Mouse (Mus musculus) neural tube, embryonic 11.5 days (tissue): ENCODE data around the gene Tecpr2. TPM values are rescaled to one million over a fixed set of nuclear protein-coding genes. Genes with fewer than 3 reads are reported as not detected.

ENCODE experiments used
- ATAC-seq: fragments of 200-750 bp; cut with Nextera tagmentation; 2 replicates; pipeline ENCODE4 v1.8.0; 2017; ENCODE audit warnings: moderate number of reproducible peaks, mild to moderate bottlenecking, moderate TSS enrichment, moderate library complexity; ENCODE audit not compliant: insufficient read depth, low FRiP score, low TSS enrichment
- DNase-seq: peaks from one replicate; pipeline ENCODE4 v3.0.0-alpha.2; 2015; ENCODE audit warnings: low spot score
- H3K27ac ChIP-seq: fragments of 300-500 bp; sonication (generic); 2 replicates; pipeline ENCODE4 v1.5.1; 2014; ENCODE audit warnings: low read depth, mild to moderate bottlenecking, low read length
- H3K27me3 ChIP-seq: fragments of 300-500 bp; sonication (generic); 2 replicates; pipeline ENCODE4 v1.6.1; 2014; ENCODE audit warnings: mild to moderate bottlenecking, low read length, mixed read lengths; ENCODE audit not compliant: control insufficient read depth, insufficient read depth
- H3K36me3 ChIP-seq: fragments of 300-500 bp; sonication (generic); 2 replicates; pipeline ENCODE4 v1.6.1; 2014; ENCODE audit warnings: mild to moderate bottlenecking, low read length, moderate library complexity, mixed read lengths; ENCODE audit not compliant: control insufficient read depth, insufficient read depth
- H3K4me1 ChIP-seq: fragments of 300-500 bp; sonication (generic); 2 replicates; pipeline ENCODE4 v1.6.1; 2014; ENCODE audit warnings: low read length, mixed read lengths; ENCODE audit not compliant: control insufficient read depth, insufficient read depth
- H3K4me2 ChIP-seq: fragments of 300-500 bp; sonication (generic); 2 replicates; pipeline ENCODE4 v1.6.1; 2014; ENCODE audit warnings: low read depth, mild to moderate bottlenecking, moderate library complexity
- H3K4me3 ChIP-seq: fragments of 300-500 bp; sonication (generic); 2 replicates; pipeline ENCODE4 v1.5.1; 2014; ENCODE audit warnings: low read depth, low read length
- H3K9ac ChIP-seq: fragments of 300-500 bp; sonication (generic); 2 replicates; pipeline ENCODE4 v1.6.1; 2014; ENCODE audit warnings: mild to moderate bottlenecking, low read length
- H3K9me3 ChIP-seq: fragments of 300-500 bp; sonication (generic); 2 replicates; pipeline ENCODE4 v1.6.1; 2016; ENCODE audit warnings: low read length; ENCODE audit not compliant: control insufficient read depth
- WGBS: fragments of 180-500 bp; shearing (Covaris S2); extraction: QIAGEN DNeasy Blood & Tissue Kit; methylation state at CpG from one replicate; pipeline ENCODE4 v1.1.7; 2014; 5-methylcytosine and 5-hydroxymethylcytosine counted together
- polyA plus RNA-seq: library from polyadenylated mRNA; unstranded; fragments of >200 nt; fragmentation: Nextera tagmentation; extraction: Ambion mirVana; gene quantifications from 2 replicates; pipeline ENCODE4 v1.2.1, GENCODE M21; 2014

The Tecpr2 gene
- polyA plus RNA-seq, 1 experiment from 2014 or later, result 6.1 TPM

GRCm38 (mm10) chr12:110975838-110976468 is 86.9 kb downstream of the Tecpr2 start:
- ATAC-seq (no peak), DNase-seq (no peak)
- H3K27me3 ChIP-seq, result no peaks in the 10 kb centered on the region
- H3K27ac ChIP-seq, result no peak overlapping the region
- H3K4me2 ChIP-seq, result no peak overlapping the region; the same call in 1 of the 2 replicates
- H3K4me1 ChIP-seq, result peaks cover 3% of the 10 kb centered on the region; the same call in 1 of the 2 replicates
- H3K9ac ChIP-seq, result no peak overlapping the region
- no peak overlapping the region for H3K4me3 ChIP-seq
- WGBS, result 93% methylated on average over 4 of the region's 4 CpGs
- peaks cover 2% of the 10 kb centered on the region for H3K36me3 ChIP-seq
- no peaks in the 10 kb centered on the region for H3K9me3 ChIP-seq

- Histone ChIP-seq H3K4me2 (no peak overlapping the region), H3K36me3 (peaks cover 2% of the 10 kb centered on the region), H3K27me3 (no peaks in the 10 kb centered on the region), H3K9ac (no peak overlapping the region), H3K4me3 (no peak overlapping the region), H3K4me1 (peaks cover 3% of the 10 kb centered on the region; the same call in 1 of the 2 replicates), H3K9me3 (no peaks in the 10 kb centered on the region), H3K27ac (no peak overlapping the region)
- ATAC-seq, result no peak
- DNase-seq, result no peak
- WGBS, result 87% methylated on average over 59 of the region's 60 CpGs
These were observed 87.7 kb downstream of the Tecpr2 start for GRCm38 (mm10) chr12:110976589-110977344.

- 0 out of 2 replicates have a peak overlapping the region, but pooled peaks have one; percentile 0 for H3K4me2 ChIP-seq
These were observed 88.3 kb downstream of the Tecpr2 start for GRCm38 (mm10) chr12:110977345-110977733.

GRCm38 (mm10) chr12:110977896-110978606 is 89.0 kb downstream of the Tecpr2 start:
- H3K4me3 ChIP-seq, result peak overlapping the region; percentile 86
- DNase-seq, result no peak
- ATAC-seq, result no peak
- no peaks in the 10 kb centered on the region for H3K9me3 ChIP-seq
- peak overlapping the region; percentile 95 for H3K4me2 ChIP-seq
- H3K27ac ChIP-seq, result peak overlapping the region; percentile 70
- peaks cover 3% of the 10 kb centered on the region; the same call in 1 of the 2 replicates for H3K4me1 ChIP-seq
- WGBS, result 44% methylated on average over 14 of the region's 14 CpGs
- peaks cover 2% of the 10 kb centered on the region for H3K36me3 ChIP-seq
- H3K27me3 ChIP-seq, result no peaks in the 10 kb centered on the region
- H3K9ac ChIP-seq, result peak overlapping the region; percentile 86

More at GRCm38 (mm10) chr12:110977345-110977733, 88.3 kb downstream of the Tecpr2 start:
- H3K9ac ChIP-seq, result no peak overlapping the region
- no peak overlapping the region for H3K4me3 ChIP-seq
- peaks cover 3% of the 10 kb centered on the region; the same call in 1 of the 2 replicates for H3K4me1 ChIP-seq
- 93% methylated on average over 18 of the region's 18 CpGs for WGBS
- H3K9me3 ChIP-seq, result no peaks in the 10 kb centered on the region
- H3K36me3 ChIP-seq, result peaks cover 2% of the 10 kb centered on the region
- DNase-seq, result no peak
- H3K27me3 ChIP-seq, result no peaks in the 10 kb centered on the region
- no peak for ATAC-seq
- H3K27ac ChIP-seq, result no peak overlapping the region

- Histone ChIP-seq H3K4me2 (peak within 1 kb of the TSS; percentile 95), H3K36me3 (peaks cover 2% of the 10 kb centered on the region), H3K27ac (peak within 1 kb of the TSS; percentile 70), H3K4me1 (peaks cover 3% of the 10 kb centered on the region; the same call in 1 of the 2 replicates), H3K9ac (peak within 1 kb of the TSS; percentile 86), H3K27me3 (no peaks in the 10 kb centered on the region), H3K4me3 (peak within 1 kb of the TSS; percentile 86), H3K9me3 (no peaks in the 10 kb centered on the region)
- ATAC-seq (peak; percentile 98), DNase-seq (peak; percentile 96)
- under 1% methylated on average over 88 of the region's 90 CpGs for WGBS
These were observed 89.7 kb downstream of the Tecpr2 start, which contains the start of gene Ankrd9 for GRCm38 (mm10) chr12:110978607-110979406. TSS of gene Ankrd9 (minus strand) at chr12:110979040.

GRCm38 (mm10) chr12:110979808-110980207 is 90.7 kb downstream of the Tecpr2 start:
- no peaks in the 10 kb centered on the region for H3K9me3 ChIP-seq
- WGBS, result 89% methylated on average over 3 of the region's 3 CpGs
- H3K9ac ChIP-seq, result no peak overlapping the region
- DNase-seq (no peak), ATAC-seq (no peak)
- H3K27me3 ChIP-seq, result no peaks in the 10 kb centered on the region
- H3K4me1 ChIP-seq, result peaks cover 3% of the 10 kb centered on the region; the same call in 1 of the 2 replicates
- H3K27ac ChIP-seq, result no peak overlapping the region
- H3K36me3 ChIP-seq, result peaks cover 2% of the 10 kb centered on the region
- no peak overlapping the region; the same call in 1 of the 2 replicates for H3K4me3 ChIP-seq
- H3K4me2 ChIP-seq, result 0 out of 2 replicates have a peak overlapping the region, but pooled peaks have one; percentile 95

GRCm38 (mm10) chr12:110981736-110982135 is 92.7 kb downstream of the Tecpr2 start:
- no peak for ATAC-seq
- no peak overlapping the region for H3K4me2 ChIP-seq
- 80% methylated on average over 3 of the region's 3 CpGs for WGBS

GRCm38 (mm10) chr12:110983083-110983482 is 94.0 kb downstream of the Tecpr2 start:
- Histone ChIP-seq H3K9me3 (no peaks in the 10 kb centered on the region), H3K27ac (no peak overlapping the region), H3K27me3 (no peaks in the 10 kb centered on the region), H3K36me3 (no peaks in the 10 kb centered on the region), H3K4me3 (no peak overlapping the region), H3K9ac (no peak overlapping the region), H3K4me1 (peaks cover 3% of the 10 kb centered on the region; the same call in 1 of the 2 replicates), H3K4me2 (no peak overlapping the region)
- no peak for DNase-seq
- 82% methylated on average over 8 of the region's 8 CpGs for WGBS
- no peak for ATAC-seq

More at GRCm38 (mm10) chr12:110981736-110982135, 92.7 kb downstream of the Tecpr2 start:
- no peak for DNase-seq
- H3K4me3 ChIP-seq, result no peak overlapping the region
- no peak overlapping the region for H3K9ac ChIP-seq
- no peak overlapping the region for H3K27ac ChIP-seq
- H3K36me3 ChIP-seq, result no peaks in the 10 kb centered on the region; the same call in 1 of the 2 replicates
- peaks cover 3% of the 10 kb centered on the region; the same call in 1 of the 2 replicates for H3K4me1 ChIP-seq
- H3K9me3 ChIP-seq, result no peaks in the 10 kb centered on the region
- no peaks in the 10 kb centered on the region for H3K27me3 ChIP-seq
